Comparison of ENCODE assay signal across 9 mouse cellular contexts in genomic region chr3:95052959-95053358, GRCm38 (mm10). TPM values are rescaled to one million over a fixed set of nuclear protein-coding genes. Genes with fewer than 3 reads are reported as not detected.
DNase-seq lines count a peak whose midpoint lies in the region; ATAC-seq and TF ChIP-seq lines count a peak whose summit lies in the region.
"Had no signal": no experiment of that assay in that cellular context is flagged by ENCODE, and none has a peak within 500 bp of the region (broad histone marks: within the 10 kb centered on the region; RNA-seq: fewer than 3 reads in every experiment).

No protein-coding gene starts in this region.

- no peak for TF ChIP-seq CTCF in spleen, adult 2 months (IDR thresholded peaks at IDR 0.05; ENCODE audit: extremely low read depth, insufficient read depth, insufficient read length, insufficient replicate concordance)

- no peak overlapping the region for H3K4me3 ChIP-seq in heart, embryonic 12.5 days
- no peak overlapping the region for H3K4me3 ChIP-seq in spleen, adult 2 months (ENCODE audit: extremely low read depth, insufficient read depth, insufficient read length)
- H3K4me3 ChIP-seq in kidney, embryonic 14.5 days (ENCODE audit: low read length): no peak overlapping the region
- H3K4me3 ChIP-seq: embryonic facial prominence, embryonic 12.5 days had no signal

- H3K4me1 ChIP-seq in heart, embryonic 12.5 days (replicated peaks): peaks cover 29% of the 10 kb centered on the region
- H3K4me1 ChIP-seq in spleen, adult 2 months (ENCODE audit: control insufficient read depth, insufficient read depth, insufficient read length): no peaks in the 10 kb centered on the region
- no peaks in the 10 kb centered on the region for H3K4me1 ChIP-seq in kidney, embryonic 14.5 days (ENCODE audit: control insufficient read depth, insufficient read depth, low read length)

- H3K4me2 ChIP-seq in heart, embryonic 12.5 days: no peak overlapping the region
- no peak overlapping the region for H3K4me2 ChIP-seq in kidney, embryonic 14.5 days (replicated peaks; ENCODE audit: low read depth, low read length)
- H3K4me2 ChIP-seq: embryonic facial prominence, embryonic 12.5 days had no signal

- H3K9me3 ChIP-seq in heart, embryonic 12.5 days (replicated peaks): no peaks in the 10 kb centered on the region
- no peaks in the 10 kb centered on the region for H3K9me3 ChIP-seq in kidney, embryonic 14.5 days (ENCODE audit: control insufficient read depth, low read length)
- H3K9me3 ChIP-seq: embryonic facial prominence, embryonic 12.5 days had no signal

- H3K27me3 ChIP-seq in heart, embryonic 12.5 days (replicated peaks): no peaks in the 10 kb centered on the region
- 0 out of 2 replicates have a peak, but pooled peaks cover 2% of the 10 kb centered on the region for H3K27me3 ChIP-seq in spleen, adult 2 months (ENCODE audit: control insufficient read depth, insufficient read depth, low read length)
- no peaks in the 10 kb centered on the region for H3K27me3 ChIP-seq in kidney, embryonic 14.5 days (ENCODE audit: control insufficient read depth, insufficient read depth, low read length)
- H3K27me3 ChIP-seq: embryonic facial prominence, embryonic 12.5 days had no signal

- peak; percentile 32 for DNase-seq in heart, adult 8-10 months (ENCODE audit: low spot score)
- DNase-seq in spleen, adult 2 months (ENCODE audit: low read depth in 1 of 2, low spot score in 2 of 2): peak; percentile 45 to 51
- DNase-seq in spleen, adult 12 weeks (ENCODE audit: low spot score): no peak
- peak; percentile 56 for DNase-seq in c-Kit-negative CD71-positive TER-119-positive erythroid progenitor cells, embryonic 14.5 days (ENCODE audit: low read depth, low spot score)
- DNase-seq in naive thymus-derived CD4-positive, alpha-beta T cell, adult 2 months (ENCODE audit: low read depth): peak; percentile 83
- no peak for DNase-seq in urinary bladder, postnatal 36 days (ENCODE audit: low spot score in 2 of 2)

- WGBS in heart, embryonic 12.5 days: 38% methylated on average over 1 of the region's 1 CpGs
- WGBS in spleen, adult 2 months: 46% methylated on average over 1 of the region's 1 CpGs
- 50% methylated on average over 1 of the region's 1 CpGs for WGBS in kidney, embryonic 14.5 days

- no peak for TF ChIP-seq POLR2A in spleen, adult 2 months (IDR thresholded peaks at IDR 0.05; ENCODE audit: low read depth, low read length)

- peaks cover 6% of the 10 kb centered on the region for H3K36me3 ChIP-seq in heart, embryonic 12.5 days
- no peaks in the 10 kb centered on the region for H3K36me3 ChIP-seq in spleen, adult 2 months (ENCODE audit: control insufficient read depth, insufficient read depth, low read length)
- H3K36me3 ChIP-seq in kidney, embryonic 14.5 days (ENCODE audit: control insufficient read depth, insufficient read depth, low read length): peaks cover 4% of the 10 kb centered on the region

- H3K27ac ChIP-seq in heart, embryonic 12.5 days (ENCODE audit: poor library complexity, severe bottlenecking): no peak overlapping the region
- no peak overlapping the region for H3K27ac ChIP-seq in spleen, adult 2 months (ENCODE audit: insufficient read depth, low read length)
- no peak overlapping the region for H3K27ac ChIP-seq in kidney, embryonic 14.5 days (ENCODE audit: low read depth, low read length)
- H3K27ac ChIP-seq: embryonic facial prominence, embryonic 12.5 days had no signal

- no peak for ATAC-seq in heart, embryonic 12.5 days (ENCODE audit: insufficient number of reproducible peaks, low FRiP score)
- 0 out of 2 replicates have a peak, but pooled peaks have one; percentile 26 for ATAC-seq in kidney, embryonic 14.5 days (ENCODE audit: low FRiP score, low TSS enrichment)

- no peak overlapping the region for H3K9ac ChIP-seq in heart, embryonic 12.5 days
- no peak overlapping the region for H3K9ac ChIP-seq in kidney, embryonic 14.5 days (ENCODE audit: low read depth, low read length)
- H3K9ac ChIP-seq: embryonic facial prominence, embryonic 12.5 days had no signal

RNA-seq across cellular contexts. Expression of gene Psmd4, which starts 10.5 kb away (rescaled TPM):
- total RNA-seq in heart, adult 8-10 months (2022): 100 to 1,000 TPM; 124 to 149 (median 127) TPM
- 199 and 214 TPM in 2 replicates for polyA plus RNA-seq in heart, embryonic 12.5 days (2016; fragmentation: Nextera tagmentation; extraction: Ambion mirVana)
- polyA plus RNA-seq in spleen, adult 2 months (2012; rRNA removed): 90.5 and 108 TPM in 2 replicates
- polyA plus RNA-seq in kidney, embryonic 14.5 days (2014; fragmentation: Nextera tagmentation; extraction: Ambion mirVana): 261 and 286 TPM in 2 replicates

RNA-seq across cellular contexts. Expression of gene Zfp687, which starts 37.7 kb away (rescaled TPM):
- total RNA-seq in heart, adult 8-10 months (2022): 10 to 100 TPM in 3 of 4 experiments, 1 to 10 TPM in 1; 10.0 to 16.2 (median 12.6) TPM
- 23.2 and 25.6 TPM in 2 replicates for polyA plus RNA-seq in heart, embryonic 12.5 days (2016; fragmentation: Nextera tagmentation; extraction: Ambion mirVana)
- 18.5 and 21.0 TPM in 2 replicates for polyA plus RNA-seq in spleen, adult 2 months (2012; rRNA removed)
- 28.7 and 38.1 TPM in 2 replicates for polyA plus RNA-seq in kidney, embryonic 14.5 days (2014; fragmentation: Nextera tagmentation; extraction: Ambion mirVana)

RNA-seq across cellular contexts. Expression of gene Pip5k1a, which starts 53.8 kb away (rescaled TPM):
- total RNA-seq in heart, adult 8-10 months (2022): 10 to 100 TPM; 15.4 to 17.4 (median 16.5) TPM
- 18.2 and 18.5 TPM in 2 replicates for polyA plus RNA-seq in heart, embryonic 12.5 days (2016; fragmentation: Nextera tagmentation; extraction: Ambion mirVana)
- polyA plus RNA-seq in spleen, adult 2 months (2012; rRNA removed): 14.1 and 14.4 TPM in 2 replicates
- 16.9 and 22.8 TPM in 2 replicates for polyA plus RNA-seq in kidney, embryonic 14.5 days (2014; fragmentation: Nextera tagmentation; extraction: Ambion mirVana)

RNA-seq across cellular contexts. Expression of gene Vps72, which starts 57.9 kb away (rescaled TPM):
- 10 to 100 TPM; 27.9 to 35.3 (median 32.0) TPM for total RNA-seq in heart, adult 8-10 months (2022)
- 96.7 and 103 TPM in 2 replicates for polyA plus RNA-seq in heart, embryonic 12.5 days (2016; fragmentation: Nextera tagmentation; extraction: Ambion mirVana)
- 36.3 and 44.6 TPM in 2 replicates for polyA plus RNA-seq in spleen, adult 2 months (2012; rRNA removed)
- polyA plus RNA-seq in kidney, embryonic 14.5 days (2014; fragmentation: Nextera tagmentation; extraction: Ambion mirVana): 182 and 190 TPM in 2 replicates

Comparison
In these comparisons a context has a peak if more than half of its experiments do, and no peak if none do; other contexts are left out.
1. DNase-seq: peak in heart, adult 8-10 months (single experiment), spleen, adult 2 months (2 of 2), c-Kit-negative CD71-positive TER-119-positive erythroid progenitor cells, embryonic 14.5 days (single experiment) and naive thymus-derived CD4-positive, alpha-beta T cell, adult 2 months (single experiment); none in spleen, adult 12 weeks (single experiment) and urinary bladder, postnatal 36 days (0 of 2).